Mouse (Mus musculus) left cerebral cortex, adult 2 months (tissue): ENCODE data around the gene Olfr887. TPM values are rescaled to one million over a fixed set of nuclear protein-coding genes. Genes with fewer than 3 reads are reported as not detected.

ENCODE experiments used
- DNase-seq, 2 experiments: peaks; one replicate each; pipeline ENCODE4 v3.0.0; 2021 to 2022; ENCODE audit warnings: low spot score in 2 of 2, mixed read lengths in 1 of 2; ENCODE audit errors: extremely low spot score in 1 of 2
- H3K27ac ChIP-seq: fragments of 200-600 bp; 2 replicates; pipeline ENCODE4 v1.8.1; 2022
- H3K4me3 ChIP-seq: fragments of 200-600 bp; 2 replicates; pipeline ENCODE4 v1.8.1; 2022
- CTCF ChIP-seq: fragments of 200-600 bp; IDR thresholded peaks from 2 replicates; pipeline ENCODE4 v1.8.1; 2022; ENCODE audit warnings: antibody characterized with exemption, mild to moderate bottlenecking, moderate library complexity
- intact Hi-C: fragments of 180-260 bp; cut with DNase I; formaldehyde crosslinking; loops from one replicate; pipeline ENCODE4 v1.15.1; 2025
- long read RNA-seq, 2 experiments: library from polyadenylated mRNA; stranded (forward); transcript quantifications; one replicate each; pipeline ENCODE4 v2.0.0; 2021; ENCODE audit warnings: borderline mapping rate in 2 of 2
- total RNA-seq, 2 experiments: library from RNA; stranded (reverse); gene quantifications; 2 replicates each; pipeline ENCODE4 v1.2.3; 2021

The Olfr887 gene
- total RNA-seq, result not detected
- long read RNA-seq, experiment 1, result 0 reads
- long read RNA-seq, experiment 2, result 0 reads

DNA sequence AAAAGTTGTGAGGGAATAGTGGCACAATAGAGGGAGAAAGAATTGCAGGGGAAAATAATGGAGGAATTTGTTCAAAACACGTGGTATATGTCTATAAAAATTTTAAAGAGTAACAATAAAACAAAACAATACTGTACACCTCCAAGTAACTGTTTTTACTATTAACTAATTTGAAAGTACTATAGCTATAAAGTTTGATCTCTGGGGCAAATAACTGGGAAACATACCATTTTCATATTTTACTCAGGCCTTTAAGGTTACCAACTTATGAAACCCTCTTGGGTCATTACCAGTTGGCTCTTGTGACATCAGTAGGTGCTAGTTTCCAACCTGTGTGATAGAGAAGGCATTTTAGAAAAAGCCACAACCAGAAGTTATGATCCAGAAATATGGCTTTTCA is at the start of gene Olfr887:
Gene Olfr887, plus strand, starts transcription at position 301 of the 400 bp plus-strand sequence.
- Histone ChIP-seq H3K4me3 (no peak within 1 kb of the TSS), H3K27ac (no peak within 1 kb of the TSS)
- DNase-seq, result no peak
- intact Hi-C loops, result no loop called here
- no peak for TF ChIP-seq CTCF

DNA sequence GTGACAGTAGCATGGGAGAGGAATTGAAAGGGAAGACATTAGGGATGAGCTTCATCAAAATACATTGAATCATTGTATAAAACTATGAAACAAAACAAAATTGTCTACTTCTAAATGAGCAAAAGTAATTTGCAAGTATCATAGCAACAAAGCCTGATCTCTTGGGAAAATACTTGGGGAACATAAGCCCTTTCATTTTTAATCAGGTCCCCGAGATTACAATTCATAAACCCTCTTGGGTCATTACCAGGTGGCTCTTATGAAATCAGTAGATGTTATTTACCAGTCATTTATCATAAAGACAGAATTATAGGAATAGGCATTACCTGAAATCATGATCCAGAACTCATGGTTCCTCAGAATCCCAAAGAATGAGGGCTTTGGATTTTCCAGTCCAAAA is 37.6 kb upstream of the Olfr887 start, which contains the start of gene Olfr884:
Gene Olfr884, plus strand, starts transcription at position 301 of the 400 bp plus-strand sequence.
- no peak for DNase-seq
- no peak within 1 kb of the TSS for H3K27ac ChIP-seq
- intact Hi-C loops, result no loop called here
- TF ChIP-seq CTCF, result no peak
- H3K4me3 ChIP-seq, result no peak within 1 kb of the TSS

DNA sequence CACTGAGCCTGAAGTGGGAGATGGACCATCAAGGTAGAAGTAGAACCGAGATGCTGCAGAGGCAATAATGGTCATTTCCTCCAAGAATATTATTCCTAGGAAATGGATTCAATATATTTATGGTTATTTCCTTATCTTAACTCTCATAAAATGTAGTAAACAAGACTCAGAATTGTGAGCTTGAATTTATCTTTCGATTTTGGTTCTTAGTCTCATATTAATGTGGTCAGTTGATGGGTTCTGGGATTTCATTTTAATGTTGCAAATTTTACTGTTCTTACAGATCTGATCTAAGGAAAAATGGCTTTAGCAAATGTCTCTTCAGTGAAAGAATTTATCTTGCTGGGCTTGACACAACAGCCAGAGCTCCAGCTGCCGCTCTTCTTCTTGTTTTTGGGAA is 22.9 kb upstream of the Olfr887 start, which contains the start of gene Olfr885:
Gene Olfr885, plus strand, starts transcription at position 301 of the 400 bp plus-strand sequence.
- no peak for TF ChIP-seq CTCF
- H3K27ac ChIP-seq, result no peak within 1 kb of the TSS
- intact Hi-C loops, result no loop called here
- DNase-seq, result no peak
- no peak within 1 kb of the TSS for H3K4me3 ChIP-seq

DNA sequence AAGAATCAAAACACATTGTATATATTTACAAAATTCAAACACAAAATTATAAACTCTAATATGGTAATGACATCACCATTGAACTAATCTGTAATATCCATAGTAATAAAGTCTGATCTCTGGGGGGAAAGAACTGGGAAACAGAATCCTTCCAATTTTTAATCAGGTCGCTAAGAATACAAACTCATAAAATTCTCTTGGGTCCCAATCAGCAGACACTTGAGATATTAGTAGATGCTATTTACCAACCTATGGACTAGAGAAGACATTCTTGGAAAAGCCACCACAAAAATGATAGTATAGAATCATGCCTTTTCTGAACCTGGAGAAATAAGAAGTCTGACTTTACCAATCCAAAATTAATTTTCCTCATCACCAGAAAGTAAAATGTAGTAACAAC is 24.0 kb downstream of the Olfr887 start, which contains the start of gene Olfr888:
Gene Olfr888, plus strand, starts transcription at position 301 of the 400 bp plus-strand sequence.
- intact Hi-C loops, result no loop called here
- no peak for TF ChIP-seq CTCF
- Histone ChIP-seq H3K4me3 (no peak within 1 kb of the TSS), H3K27ac (no peak within 1 kb of the TSS)
- DNase-seq, result no peak

DNA sequence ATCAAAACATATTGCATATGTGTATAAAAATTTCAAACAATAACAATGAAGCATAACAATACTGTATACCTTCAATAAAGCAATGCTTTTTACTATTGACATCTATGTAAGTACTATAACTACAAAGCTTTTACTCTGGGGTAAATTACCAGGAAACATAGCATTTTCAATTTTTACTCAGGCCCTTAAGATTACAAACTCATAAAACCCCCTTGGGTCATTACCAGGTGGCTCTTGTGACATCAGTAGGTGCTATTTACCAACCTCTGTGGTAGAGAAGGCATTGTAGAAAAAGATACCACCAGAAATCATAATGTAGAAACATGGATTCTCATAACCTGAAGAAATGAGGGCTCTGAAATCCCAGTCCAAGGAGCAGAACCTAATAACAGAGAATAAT is 31.0 kb downstream of the Olfr887 start, which contains the start of gene Olfr889:
Gene Olfr889, plus strand, starts transcription at position 301 of the 400 bp plus-strand sequence.
- intact Hi-C loops, result no loop called here
- no peak within 1 kb of the TSS for H3K4me3 ChIP-seq
- no peak for DNase-seq
- no peak within 1 kb of the TSS for H3K27ac ChIP-seq
- TF ChIP-seq CTCF, result no peak

Other genes starting within 250 kb of the Olfr887 start
- gene Olfr877, start 229.8 kb upstream of the Olfr887 start, total RNA-seq, result under 1 TPM in 1 of 2 experiments, not detected in 1; 0.25 TPM
- under 1 TPM; 0.05 to 0.07 TPM for gene Olfr145, start 187.3 kb upstream of the Olfr887 start, total RNA-seq
- under 1 TPM; 0.23 to 0.36 TPM for gene Olfr878, start 166.2 kb upstream of the Olfr887 start, total RNA-seq
- under 1 TPM; 0.26 to 0.34 TPM for gene Olfr881, start 92.2 kb upstream of the Olfr887 start, total RNA-seq
- not detected for gene Olfr883, start 58.3 kb upstream of the Olfr887 start, total RNA-seq
- gene Olfr884, start 37.5 kb upstream of the Olfr887 start, total RNA-seq, result not detected
- gene Olfr885, start 22.8 kb upstream of the Olfr887 start, total RNA-seq, result not detected
- gene Olfr888, start 24.1 kb downstream of the Olfr887 start, total RNA-seq, result not detected
- not detected for gene Olfr889, start 31.1 kb downstream of the Olfr887 start, total RNA-seq
- not detected for gene Olfr890, start 58.4 kb downstream of the Olfr887 start, total RNA-seq
- gene Olfr891, start 96.7 kb downstream of the Olfr887 start, total RNA-seq, result not detected
- gene Olfr893, start 124.3 kb downstream of the Olfr887 start, total RNA-seq, result not detected
- not detected for gene Olfr894, start 134.0 kb downstream of the Olfr887 start, total RNA-seq
- not detected for gene Olfr143, start 168.7 kb downstream of the Olfr887 start, total RNA-seq
- not detected for gene Olfr895, start 183.8 kb downstream of the Olfr887 start, total RNA-seq
- not detected for gene Olfr896-ps1, start 207.0 kb downstream of the Olfr887 start, total RNA-seq
- gene Olfr25, start 245.0 kb downstream of the Olfr887 start, total RNA-seq, result not detected